Mouse (Mus musculus) neural tube, embryonic 10.5 days (tissue): ENCODE results near the gene Grhpr.
A peak's percentile ranks its signal among the peaks of the same experiment; 100 is the strongest.
"Not testable (repeated sequence)": the region's sequence is repeated elsewhere in the genome, so short reads cannot be mapped to it uniquely, and the experiment has no call there.

Source experiments
- DNase-seq: peaks from one replicate; pipeline ENCODE4 v3.0.0-alpha.2; 2017; ENCODE audit warnings: low spot score; ENCODE audit errors: extremely low spot score

The Grhpr gene

DNA sequence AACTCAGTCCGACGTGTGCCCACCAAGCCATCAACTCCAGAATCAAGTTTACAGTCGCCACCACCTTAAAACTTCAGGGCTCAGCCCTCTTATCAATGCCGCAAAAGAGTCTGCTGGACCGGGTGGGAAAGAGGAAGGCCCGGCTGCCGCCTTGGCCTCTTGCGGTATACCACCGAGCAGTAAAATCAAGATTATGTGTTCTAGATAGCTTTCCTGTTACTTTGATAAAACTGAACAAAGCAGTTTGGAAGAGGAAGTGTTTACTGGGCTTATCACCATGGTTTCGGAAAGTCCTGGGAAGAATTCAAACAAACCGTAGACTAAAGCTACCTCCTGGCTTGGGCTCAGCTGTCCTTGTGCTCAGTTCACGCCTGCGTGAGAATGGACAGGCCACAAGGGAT is 31.8 kb downstream of the Grhpr start:
- DNase-seq, result no peak

GRCm38 (mm10) chr4:45013537-45013936 is 32.3 kb downstream of the Grhpr start:
- no peak for DNase-seq

DNA sequence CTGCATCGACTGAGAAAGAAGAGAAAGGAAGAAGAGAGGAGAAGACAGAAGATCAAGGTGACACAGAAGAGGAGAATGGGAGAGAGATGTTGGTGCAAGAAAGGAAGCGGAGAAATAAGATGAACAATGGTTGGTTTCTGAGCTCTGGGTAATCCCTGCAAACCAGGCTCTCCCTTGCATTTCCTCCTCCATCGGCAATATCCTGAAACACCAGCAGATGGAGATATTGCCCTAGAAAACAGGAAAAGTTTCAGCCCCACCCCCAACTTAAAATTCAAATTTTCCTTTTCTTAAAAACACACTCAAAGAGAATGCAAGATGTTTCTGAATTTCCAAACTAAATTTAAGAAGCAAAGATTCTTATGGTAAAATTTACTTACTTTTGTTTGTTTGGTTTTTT is 34.4 kb downstream of the Grhpr start:
- no peak for DNase-seq

DNA sequence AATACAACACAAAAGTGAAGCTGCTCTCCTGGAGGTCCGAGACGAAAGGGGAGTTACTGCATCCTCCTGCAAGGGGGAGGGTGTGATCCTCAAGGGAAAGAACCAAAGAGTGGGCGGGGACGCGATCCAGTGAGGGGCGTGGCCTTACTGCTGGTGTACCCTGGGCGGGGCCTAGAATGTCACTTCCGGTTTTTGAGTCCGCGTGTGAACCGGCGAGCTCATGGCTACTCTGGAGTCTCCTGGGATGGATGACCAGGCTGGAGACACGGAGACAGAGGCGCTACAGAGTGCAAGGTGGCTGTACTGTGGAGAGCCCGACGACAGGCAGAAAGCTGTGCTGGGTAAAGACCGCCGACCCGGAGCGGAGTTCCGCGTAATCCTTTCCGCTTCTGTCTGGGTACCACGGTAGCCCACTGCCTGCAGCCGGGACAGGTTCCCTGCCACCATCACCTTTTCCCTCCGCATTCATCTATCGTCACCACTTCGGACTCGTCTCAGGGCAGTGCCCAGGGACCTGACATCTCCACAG is 37.3 kb downstream of the Grhpr start, which contains the start of gene Polr1e:
Gene Polr1e, plus strand, starts transcription at position 132 of the 529 bp plus-strand sequence.
- peak; percentile 92 for DNase-seq

- DNase-seq, result no peak
Observed at GRCm38 (mm10) chr4:45019009-45019408, 37.8 kb downstream of the Grhpr start.

- no peak for DNase-seq
Observed at GRCm38 (mm10) chr4:45026459-45026858, 45.3 kb downstream of the Grhpr start.

- no peak for DNase-seq
Observed at GRCm38 (mm10) chr4:45032586-45032985, 51.4 kb downstream of the Grhpr start.

DNA sequence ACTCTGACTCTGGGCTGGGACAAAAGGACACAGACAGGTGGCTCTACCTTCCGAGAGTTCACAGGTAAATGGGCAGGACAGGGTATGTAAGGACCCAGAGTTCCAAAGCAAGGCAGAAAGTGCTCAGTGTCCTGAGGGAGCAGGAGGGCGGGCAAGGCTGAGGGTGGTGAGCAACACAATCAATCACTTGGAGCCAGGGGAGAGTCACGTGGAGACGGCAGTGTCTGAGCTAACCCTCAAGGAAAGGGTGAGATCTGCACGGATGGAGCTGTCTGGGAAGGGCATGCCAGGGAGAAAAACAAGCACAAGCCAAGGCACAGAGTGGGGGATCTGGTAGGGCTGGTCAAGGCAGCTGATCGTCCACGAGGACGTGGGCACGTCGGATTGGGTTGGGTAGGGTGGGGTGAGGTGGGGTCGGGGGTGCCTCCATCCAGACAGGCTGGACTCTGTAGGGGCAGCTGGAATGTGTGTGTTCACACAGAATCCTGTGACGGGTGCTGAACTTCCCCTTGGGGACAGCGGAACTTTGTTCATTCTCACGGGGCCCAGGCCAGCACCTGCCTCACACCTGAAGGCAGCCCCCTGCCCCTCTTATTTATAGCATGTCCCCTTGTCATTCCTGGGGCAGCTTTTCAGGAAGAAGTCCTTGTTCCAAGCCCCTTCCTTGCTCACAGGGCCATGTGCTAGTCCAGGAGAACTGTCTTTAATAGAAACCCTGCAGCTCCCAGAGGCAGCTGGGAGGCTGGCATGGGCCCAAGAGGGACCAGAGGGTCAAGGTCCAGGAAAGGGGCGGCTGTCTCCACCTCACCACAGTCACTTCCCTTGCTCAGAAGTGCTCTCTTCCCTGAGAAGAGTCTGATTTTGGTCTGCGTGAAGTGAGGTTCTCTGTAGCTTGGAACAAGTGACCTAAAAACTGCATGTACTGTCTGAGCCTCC is 53.8 kb downstream of the Grhpr start:
- no peak for DNase-seq

- DNase-seq, result no peak
Observed at GRCm38 (mm10) chr4:45036048-45036447, 54.9 kb downstream of the Grhpr start.

GRCm38 (mm10) chr4:45036571-45036970 is 55.4 kb downstream of the Grhpr start:
- DNase-seq, result no peak

GRCm38 (mm10) chr4:45037455-45038410 is 56.5 kb downstream of the Grhpr start:
- DNase-seq, result no peak

DNA sequence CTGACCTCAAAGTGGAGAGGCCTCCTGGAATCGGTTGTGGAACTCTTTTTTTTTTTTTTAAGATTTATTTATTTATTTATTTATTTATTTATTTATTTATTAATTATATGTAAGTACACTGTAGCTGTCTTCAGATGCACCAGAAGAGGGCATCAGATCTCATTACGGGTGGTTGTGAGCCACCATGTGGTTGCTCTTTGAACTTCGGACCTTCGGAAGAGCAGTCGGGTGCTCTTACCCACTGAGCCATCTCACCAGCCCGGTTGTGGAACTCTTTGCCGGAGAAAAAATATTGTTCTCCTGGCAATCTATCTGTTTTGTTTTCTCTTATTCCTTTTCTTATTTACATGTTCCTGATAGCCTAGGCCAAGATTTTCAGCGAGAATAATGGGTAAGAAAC is 57.7 kb downstream of the Grhpr start:
- DNase-seq, result not testable (repeated sequence)

GRCm38 (mm10) chr4:45039546-45039945 is 58.4 kb downstream of the Grhpr start:
- DNase-seq, result not testable (repeated sequence)
